In the genomic region with DNA sequence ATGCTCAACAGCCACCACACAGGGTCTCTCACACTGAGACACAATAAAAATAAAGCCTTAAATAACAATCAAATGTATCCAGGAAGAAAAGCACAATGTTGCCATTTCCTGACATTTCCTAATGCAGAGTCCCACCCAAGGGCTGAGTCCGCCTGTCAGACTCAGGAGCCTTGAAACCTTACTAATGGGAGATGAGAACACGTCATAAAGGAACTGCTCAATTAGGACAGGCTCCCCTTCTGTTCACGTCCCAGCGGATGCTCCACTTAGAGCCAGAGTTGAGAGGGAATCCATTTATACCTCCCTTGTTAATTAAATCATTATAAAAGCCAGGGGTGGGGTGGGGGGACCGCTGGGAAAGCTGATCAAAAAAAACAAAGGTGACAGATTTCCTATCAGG, we compare ENCODE assay signal across 26 mouse cellular contexts. TPM values are rescaled to one million over a fixed set of nuclear protein-coding genes. Genes with fewer than 3 reads are reported as not detected.
DNase-seq lines count a peak whose midpoint lies in the region; ATAC-seq and TF ChIP-seq lines count a peak whose summit lies in the region.
"Had no signal": no experiment of that assay in that cellular context is flagged by ENCODE, and none has a peak within 500 bp of the region (broad histone marks: within the 10 kb centered on the region; RNA-seq: fewer than 3 reads in every experiment).

No protein-coding gene starts in this region.

- peaks cover 6% of the 10 kb centered on the region; the same call in 1 of the 2 replicates for H3K27me3 ChIP-seq in forebrain, embryonic 10.5 days (ENCODE audit: poor library complexity, severe bottlenecking)
- no peaks in the 10 kb centered on the region for H3K27me3 ChIP-seq in forebrain, embryonic 11.5 days (ENCODE audit: control insufficient read depth, insufficient read depth, low read length)
- H3K27me3 ChIP-seq in heart, embryonic 10.5 days (ENCODE audit: insufficient read depth, poor library complexity, severe bottlenecking): no peaks in the 10 kb centered on the region
- no peaks in the 10 kb centered on the region for H3K27me3 ChIP-seq in intestine, embryonic 16.5 days (replicated peaks; ENCODE audit: control insufficient read depth, insufficient read depth, low read length)
- no peaks in the 10 kb centered on the region for H3K27me3 ChIP-seq in intestine, postnatal 0 days (replicated peaks; ENCODE audit: control insufficient read depth, insufficient read depth, low read length)
- no peaks in the 10 kb centered on the region for H3K27me3 ChIP-seq in lung, postnatal 0 days (replicated peaks; ENCODE audit: insufficient read depth, low read length)
- H3K27me3 ChIP-seq: hindbrain, embryonic 15.5 days; liver, embryonic 13.5 days; neural tube, embryonic 12.5 days had no signal

- TF ChIP-seq CTCF in intestine, postnatal 0 days (IDR thresholded peaks at IDR 0.05; ENCODE audit: low read depth): no peak
- no peak for TF ChIP-seq CTCF in lung, postnatal 0 days (IDR thresholded peaks at IDR 0.05)

- H3K9me3 ChIP-seq in forebrain, embryonic 10.5 days: no peaks in the 10 kb centered on the region
- no peaks in the 10 kb centered on the region for H3K9me3 ChIP-seq in forebrain, embryonic 11.5 days (ENCODE audit: control insufficient read depth, low read length)
- H3K9me3 ChIP-seq in heart, embryonic 10.5 days: no peaks in the 10 kb centered on the region
- no peaks in the 10 kb centered on the region for H3K9me3 ChIP-seq in intestine, embryonic 16.5 days (ENCODE audit: control insufficient read depth, low read length)
- H3K9me3 ChIP-seq in intestine, postnatal 0 days (ENCODE audit: control insufficient read depth): no peaks in the 10 kb centered on the region
- H3K9me3 ChIP-seq in lung, postnatal 0 days (ENCODE audit: low read length): no peaks in the 10 kb centered on the region
- H3K9me3 ChIP-seq: G1E; hindbrain, embryonic 10.5 days; hindbrain, embryonic 15.5 days; liver, embryonic 13.5 days; midbrain, embryonic 12.5 days; neural tube, embryonic 12.5 days had no signal

- H3K36me3 ChIP-seq in forebrain, embryonic 10.5 days (replicated peaks): no peaks in the 10 kb centered on the region
- H3K36me3 ChIP-seq in forebrain, embryonic 11.5 days (ENCODE audit: control insufficient read depth, insufficient read depth, low read length): no peaks in the 10 kb centered on the region
- H3K36me3 ChIP-seq in heart, embryonic 10.5 days: no peaks in the 10 kb centered on the region
- H3K36me3 ChIP-seq in intestine, embryonic 16.5 days (ENCODE audit: control insufficient read depth, insufficient read depth, low read length): no peaks in the 10 kb centered on the region
- H3K36me3 ChIP-seq in intestine, postnatal 0 days (ENCODE audit: control insufficient read depth, insufficient read depth): no peaks in the 10 kb centered on the region
- no peaks in the 10 kb centered on the region for H3K36me3 ChIP-seq in lung, postnatal 0 days (ENCODE audit: insufficient read depth, low read length)
- H3K36me3 ChIP-seq: G1E; hindbrain, embryonic 10.5 days; hindbrain, embryonic 15.5 days; liver, embryonic 13.5 days; midbrain, embryonic 12.5 days; neural tube, embryonic 12.5 days had no signal

- peaks cover 5% of the 10 kb centered on the region; the same call in 1 of the 2 replicates for H3K4me1 ChIP-seq in forebrain, embryonic 10.5 days
- no peaks in the 10 kb centered on the region; the same call in 1 of the 2 replicates for H3K4me1 ChIP-seq in forebrain, embryonic 11.5 days (replicated peaks; ENCODE audit: control insufficient read depth, insufficient read depth, low read length)
- no peaks in the 10 kb centered on the region for H3K4me1 ChIP-seq in heart, embryonic 10.5 days
- H3K4me1 ChIP-seq in intestine, embryonic 16.5 days (ENCODE audit: control insufficient read depth, insufficient read depth, low read length): peaks cover 2% of the 10 kb centered on the region; the same call in 1 of the 2 replicates
- no peaks in the 10 kb centered on the region for H3K4me1 ChIP-seq in intestine, postnatal 0 days (replicated peaks; ENCODE audit: control insufficient read depth, insufficient read depth, low read length)
- H3K4me1 ChIP-seq in lung, postnatal 0 days (ENCODE audit: insufficient read depth, low read depth, low read length): 0 out of 2 replicates have a peak, but pooled peaks cover 6% of the 10 kb centered on the region
- H3K4me1 ChIP-seq: hindbrain, embryonic 10.5 days; hindbrain, embryonic 15.5 days; liver, embryonic 13.5 days; midbrain, embryonic 12.5 days; neural tube, embryonic 12.5 days had no signal

- no peak overlapping the region for H3K27ac ChIP-seq in forebrain, embryonic 10.5 days
- H3K27ac ChIP-seq in forebrain, embryonic 11.5 days (ENCODE audit: low read depth, low read length): no peak overlapping the region
- H3K27ac ChIP-seq in heart, embryonic 10.5 days: no peak overlapping the region
- H3K27ac ChIP-seq in intestine, embryonic 16.5 days (ENCODE audit: low read length): no peak overlapping the region
- H3K27ac ChIP-seq in intestine, postnatal 0 days (ENCODE audit: low read depth, low read length): no peak overlapping the region
- H3K27ac ChIP-seq in lung, postnatal 0 days (ENCODE audit: low read length): 0 out of 2 replicates have a peak overlapping the region, but pooled peaks have one; percentile 51
- H3K27ac ChIP-seq: hindbrain, embryonic 10.5 days; hindbrain, embryonic 15.5 days; liver, embryonic 13.5 days; midbrain, embryonic 12.5 days; neural tube, embryonic 12.5 days had no signal

- DNase-seq in forebrain, embryonic 10.5 days (ENCODE audit: extremely low spot score, low spot score): peak; percentile 11
- DNase-seq in forebrain, embryonic 11.5 days (ENCODE audit: low spot score): no peak
- DNase-seq in heart, adult 11 months: peak; percentile 89
- no peak for DNase-seq in heart, embryonic 10.5 days (ENCODE audit: low spot score)
- peak; percentile 43 for DNase-seq in lung, postnatal 0 days (ENCODE audit: low spot score)
- DNase-seq in lung, postnatal 36 days: no peak
- DNase-seq: adrenal gland, adult 8-10 months; cerebellum, adult 8-10 months; cerebellum, postnatal 25 days; gastrocnemius, postnatal 10 days; kidney, adult 2 months; kidney, postnatal 36 days; left cerebral cortex, postnatal 4 days; liver, embryonic 13.5 days; lung, postnatal 14 days; thymus, adult 2 months; thymus, postnatal 36 days had no signal

- ATAC-seq in forebrain, embryonic 11.5 days (replicated peaks; ENCODE audit: low FRiP score): no peak
- ATAC-seq in intestine, embryonic 16.5 days: 0 out of 2 replicates have a peak, but pooled peaks have one; percentile 7
- no peak for ATAC-seq in intestine, postnatal 0 days
- ATAC-seq in lung, postnatal 0 days: peak; percentile 81
- ATAC-seq: inflammation-experienced regulatory T-cells, adult 6 months had no signal

- TF ChIP-seq EP300 in lung, postnatal 0 days (IDR thresholded peaks at IDR 0.05): no peak

- H3K4me2 ChIP-seq in forebrain, embryonic 11.5 days (ENCODE audit: low read depth, low read length, severe bottlenecking): no peak overlapping the region
- no peak overlapping the region for H3K4me2 ChIP-seq in intestine, embryonic 16.5 days (ENCODE audit: low read depth, low read length)
- H3K4me2 ChIP-seq in intestine, postnatal 0 days (replicated peaks; ENCODE audit: low read depth): no peak overlapping the region
- H3K4me2 ChIP-seq in lung, postnatal 0 days (replicated peaks; ENCODE audit: low read depth, low read length): no peak overlapping the region
- H3K4me2 ChIP-seq: hindbrain, embryonic 15.5 days; liver, embryonic 13.5 days; midbrain, embryonic 12.5 days; neural tube, embryonic 12.5 days had no signal

- H3K4me3 ChIP-seq in forebrain, embryonic 10.5 days: no peak overlapping the region
- no peak overlapping the region for H3K4me3 ChIP-seq in forebrain, embryonic 11.5 days (ENCODE audit: low read depth, low read length)
- no peak overlapping the region for H3K4me3 ChIP-seq in heart, embryonic 10.5 days
- no peak overlapping the region for H3K4me3 ChIP-seq in intestine, embryonic 16.5 days (ENCODE audit: low read length)
- H3K4me3 ChIP-seq in intestine, postnatal 0 days (ENCODE audit: low read depth, low read length): no peak overlapping the region
- no peak overlapping the region for H3K4me3 ChIP-seq in lung, postnatal 0 days (ENCODE audit: low read depth, low read length)
- H3K4me3 ChIP-seq: hindbrain, embryonic 10.5 days; hindbrain, embryonic 15.5 days; liver, embryonic 13.5 days; midbrain, embryonic 12.5 days; myocyte; neural tube, embryonic 12.5 days had no signal

- WGBS in forebrain, embryonic 10.5 days: 65% methylated on average over 5 of the region's 5 CpGs
- WGBS in forebrain, embryonic 11.5 days: 45% methylated on average over 5 of the region's 5 CpGs
- WGBS in heart, embryonic 10.5 days: 49% methylated on average over 5 of the region's 5 CpGs
- 49% methylated on average over 5 of the region's 5 CpGs for WGBS in intestine, embryonic 16.5 days
- 40% methylated on average over 5 of the region's 5 CpGs for WGBS in intestine, postnatal 0 days
- 48% methylated on average over 5 of the region's 5 CpGs for WGBS in lung, postnatal 0 days

- H3K9ac ChIP-seq in forebrain, embryonic 11.5 days (ENCODE audit: low read length): no peak overlapping the region
- no peak overlapping the region for H3K9ac ChIP-seq in intestine, embryonic 16.5 days (ENCODE audit: low read depth, low read length)
- H3K9ac ChIP-seq in intestine, postnatal 0 days (ENCODE audit: low read depth, low read length): no peak overlapping the region
- H3K9ac ChIP-seq in lung, postnatal 0 days (replicated peaks; ENCODE audit: low read depth): no peak overlapping the region
- H3K9ac ChIP-seq: hindbrain, embryonic 15.5 days; liver, embryonic 13.5 days; midbrain, embryonic 12.5 days; neural tube, embryonic 12.5 days had no signal

RNA-seq across cellular contexts. Expression of gene Shtn1, which starts 9.8 kb away (rescaled TPM):
- 4.1 and 4.7 TPM in 2 replicates for polyA plus RNA-seq in forebrain, embryonic 10.5 days (2016; fragmentation: Nextera tagmentation; extraction: Ambion mirVana)
- 6.0 and 6.2 TPM in 2 replicates for polyA plus RNA-seq in forebrain, embryonic 11.5 days (2014; fragmentation: Nextera tagmentation; extraction: Ambion mirVana)
- polyA plus RNA-seq in heart, embryonic 10.5 days (2016; fragmentation: Nextera tagmentation; extraction: Ambion mirVana): 0.53 and 0.69 TPM in 2 replicates
- polyA plus RNA-seq in intestine, embryonic 16.5 days (2015; fragmentation: Nextera tagmentation; extraction: Ambion mirVana): 15.1 and 15.4 TPM in 2 replicates
- 11.0 and 11.8 TPM in 2 replicates for polyA plus RNA-seq in intestine, postnatal 0 days (2015; fragmentation: Nextera tagmentation; extraction: Ambion mirVana)
- 8.8 and 9.0 TPM in 2 replicates for polyA plus RNA-seq in lung, postnatal 0 days (2015; fragmentation: Nextera tagmentation; extraction: Ambion mirVana)
- polyA plus RNA-seq: G1E had no signal

Comparison
In these comparisons a context has a peak if more than half of its experiments do, and no peak if none do; other contexts are left out.
1. DNase-seq: peak in forebrain, embryonic 10.5 days (single experiment), heart, adult 11 months (single experiment) and lung, postnatal 0 days (single experiment); none in forebrain, embryonic 11.5 days (single experiment), heart, embryonic 10.5 days (single experiment) and lung, postnatal 36 days (single experiment).
2. ATAC-seq: peak in intestine, embryonic 16.5 days (single experiment) and lung, postnatal 0 days (single experiment); none in forebrain, embryonic 11.5 days (single experiment) and intestine, postnatal 0 days (single experiment).